Mouse (Mus musculus) retina, postnatal 7 days (tissue): ENCODE measurements at regions not wholly inside any gene's neighbourhood (a gene's known extent, or its start where the extent isn't known, plus 50 kb on each side); places are given as distances from the start of the nearest gene placed in this dataset.

Experiments
- DNase-seq: peaks from one replicate; pipeline ENCODE4 v3.0.0-alpha.2; 2012; ENCODE audit warnings: low read depth, low spot score

- no peak for DNase-seq
These were observed 194.7 kb upstream of the Rfx3 start for GRCm38 (mm10) chr19:28205691-28206090.

DNA sequence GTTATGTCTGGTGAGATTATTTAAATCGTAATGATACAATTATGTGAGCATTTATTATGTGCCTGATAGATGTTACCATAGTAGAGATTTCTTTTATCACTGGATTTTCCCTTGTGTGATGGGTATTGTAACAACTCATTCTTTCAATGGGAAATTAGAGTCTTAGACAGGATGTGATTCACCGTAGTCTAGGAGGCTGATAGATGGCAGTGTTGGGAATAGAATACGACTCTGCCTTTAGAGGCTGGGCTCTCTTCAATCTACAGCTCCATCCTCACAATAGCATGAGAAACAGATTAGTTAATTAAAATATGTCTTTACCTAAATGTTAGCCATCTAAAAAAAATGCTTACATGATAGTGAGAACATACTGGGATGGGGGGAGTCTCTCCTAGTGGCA lies 192.8 kb upstream of the Rfx3 start:
- DNase-seq: no peak

DNA sequence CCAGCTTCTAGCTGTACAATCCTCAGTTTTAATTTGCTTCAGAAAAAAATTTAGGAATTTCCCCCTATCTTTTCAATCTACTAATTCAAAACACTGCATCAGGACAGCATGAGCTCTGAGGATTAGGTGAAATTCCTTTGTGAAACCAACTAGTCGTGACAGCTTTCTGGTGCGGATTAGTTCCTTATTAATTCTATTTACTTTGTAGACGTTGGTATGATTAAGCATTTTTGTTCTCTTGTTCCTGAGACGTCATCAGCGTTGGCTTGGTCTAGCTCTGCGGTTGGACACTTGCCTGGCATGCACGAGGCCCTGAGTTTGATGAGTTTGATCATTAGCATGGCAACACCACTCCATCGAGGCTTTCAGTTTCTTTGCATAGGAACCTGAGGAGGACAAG lies 188.4 kb upstream of the Rfx3 start:
- DNase-seq: no peak

GRCm38 (mm10) chr19:28196881-28197280 lies 185.9 kb upstream of the Rfx3 start:
- DNase-seq: no peak

DNA sequence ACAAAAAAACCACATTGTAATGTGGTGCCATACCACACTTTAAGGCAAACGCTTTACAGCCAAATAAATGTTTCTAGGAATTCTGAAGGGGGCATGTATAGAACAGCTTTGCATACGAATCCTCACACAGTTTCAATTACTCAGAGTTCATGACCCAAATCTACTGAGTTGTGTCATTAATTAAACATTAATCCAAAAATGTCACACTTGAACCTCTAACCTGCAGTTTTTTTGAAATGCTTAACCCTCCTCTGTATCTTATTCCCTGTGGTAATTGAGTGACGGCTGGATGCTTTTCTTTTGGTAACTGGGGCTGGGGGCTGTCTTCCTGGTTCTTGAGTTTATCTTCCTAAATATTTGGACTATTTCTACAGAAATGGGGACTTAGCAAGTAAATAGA lies 181.3 kb upstream of the Rfx3 start:
- DNase-seq: no peak

- DNase-seq: no peak
These were observed 180.6 kb upstream of the Rfx3 start for GRCm38 (mm10) chr19:28191428-28192116.

DNA sequence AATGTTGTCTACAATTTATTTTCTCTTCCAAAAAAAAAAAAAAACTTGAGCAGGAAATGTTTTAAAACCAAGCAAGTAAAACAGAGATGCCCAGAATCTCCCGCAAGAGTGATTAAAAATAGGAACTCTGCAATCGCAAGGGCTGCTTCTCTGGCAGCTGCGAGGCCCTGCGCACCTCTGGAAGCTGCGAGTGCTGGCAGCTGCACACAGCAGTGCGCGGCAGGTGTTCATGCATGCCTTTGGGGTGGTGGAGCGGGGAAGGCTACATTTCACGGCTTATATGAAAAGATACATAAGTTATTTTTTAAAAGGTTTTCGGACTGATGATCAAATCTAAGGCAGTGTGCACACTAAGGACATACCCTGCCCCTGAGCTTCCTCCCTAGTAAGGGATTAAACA lies 179.3 kb upstream of the Rfx3 start:
- DNase-seq: no peak

DNA sequence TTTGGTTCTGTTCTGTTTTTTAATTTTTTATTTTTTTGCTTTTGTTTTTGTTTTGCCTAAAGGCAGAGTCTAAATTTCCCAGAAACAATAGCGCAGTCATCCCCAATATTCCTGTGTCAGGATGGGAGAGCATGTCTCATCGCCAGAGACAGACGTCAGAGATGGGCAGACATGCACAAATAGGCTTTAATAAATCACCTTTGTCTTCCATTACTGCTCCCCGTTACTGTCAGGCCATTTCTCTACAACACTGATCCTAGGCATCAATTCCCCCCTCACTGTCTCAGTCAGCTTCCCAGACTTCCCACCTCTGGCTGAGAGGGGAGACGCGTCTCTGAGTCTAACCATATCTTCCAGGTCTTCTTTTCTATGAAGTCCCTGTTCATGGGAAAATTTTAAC lies 177.4 kb upstream of the Rfx3 start:
- no peak for DNase-seq

DNA sequence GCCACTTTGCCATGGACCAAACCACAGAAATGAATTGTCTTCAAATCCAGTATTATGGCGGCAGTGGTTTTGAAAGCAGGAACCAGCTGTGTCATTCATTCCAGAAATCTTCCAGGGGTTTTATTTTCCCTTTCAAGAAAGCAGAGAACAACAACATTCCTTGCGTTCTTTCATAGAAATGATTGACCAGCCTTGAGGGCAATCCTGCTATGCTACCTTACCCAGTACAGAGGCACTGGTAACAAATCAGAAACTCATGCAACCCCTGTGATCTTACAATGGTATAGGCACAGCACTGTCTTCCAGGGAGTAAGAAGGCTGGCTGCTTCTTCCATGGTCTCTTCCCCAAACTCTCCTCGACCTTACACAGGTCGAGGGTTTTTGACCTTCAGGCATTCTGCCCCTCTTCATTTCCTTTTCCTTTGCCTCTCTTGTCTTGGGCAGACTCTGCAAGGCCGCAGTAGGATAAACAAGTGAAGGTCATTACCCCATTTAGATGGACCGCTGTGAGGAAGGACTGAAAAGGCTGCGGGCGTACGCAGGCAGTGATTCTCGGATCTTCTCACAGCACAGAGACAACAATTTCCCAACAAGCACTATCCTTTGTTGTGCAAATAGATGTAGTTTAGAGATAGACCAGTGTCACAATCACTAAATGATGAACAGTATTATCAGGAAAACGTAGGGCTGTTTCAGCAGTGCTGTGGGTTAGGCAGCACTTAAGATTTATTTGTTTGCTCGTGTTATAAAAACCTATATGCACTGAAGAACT lies 171.6 kb upstream of the Rfx3 start:
- DNase-seq: no peak

DNA sequence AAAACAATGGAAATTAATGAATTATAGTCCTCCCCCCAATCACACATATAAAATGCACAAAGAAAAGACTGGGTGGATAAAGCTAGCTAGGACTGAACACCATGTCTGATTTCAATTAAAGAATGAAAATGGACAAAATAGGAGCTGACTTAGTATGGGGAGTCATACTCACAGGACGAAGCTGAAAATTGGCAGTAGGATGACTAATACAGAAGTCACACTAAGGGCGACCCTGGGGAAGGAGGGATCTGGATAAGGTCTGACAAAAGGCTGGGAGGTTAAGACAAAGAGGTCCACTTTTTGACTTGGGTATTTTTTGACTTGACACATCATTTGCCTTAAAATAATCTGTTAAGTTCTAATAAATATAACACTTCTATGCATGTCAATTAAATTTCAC lies 170.2 kb upstream of the Rfx3 start:
- no peak for DNase-seq

DNA sequence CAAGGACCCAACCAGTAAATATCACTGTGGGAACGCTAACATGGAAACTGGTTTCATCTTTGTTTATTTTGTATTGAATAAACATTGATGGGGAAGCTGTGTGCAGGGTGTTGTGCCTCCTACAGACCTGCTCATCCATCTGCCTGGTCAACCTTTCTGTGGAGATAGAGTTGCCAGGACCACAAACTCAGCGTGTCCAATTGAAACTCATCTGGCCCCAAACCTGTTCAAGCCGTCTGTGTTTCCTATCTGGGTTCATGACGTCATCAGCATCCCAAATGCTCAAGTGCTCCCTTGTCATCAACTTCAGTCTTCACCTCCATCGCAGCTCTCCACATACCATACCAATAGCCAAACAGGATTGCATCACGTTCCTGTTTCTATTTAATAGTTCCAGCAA lies 167.1 kb upstream of the Rfx3 start:
- DNase-seq: no peak

DNA sequence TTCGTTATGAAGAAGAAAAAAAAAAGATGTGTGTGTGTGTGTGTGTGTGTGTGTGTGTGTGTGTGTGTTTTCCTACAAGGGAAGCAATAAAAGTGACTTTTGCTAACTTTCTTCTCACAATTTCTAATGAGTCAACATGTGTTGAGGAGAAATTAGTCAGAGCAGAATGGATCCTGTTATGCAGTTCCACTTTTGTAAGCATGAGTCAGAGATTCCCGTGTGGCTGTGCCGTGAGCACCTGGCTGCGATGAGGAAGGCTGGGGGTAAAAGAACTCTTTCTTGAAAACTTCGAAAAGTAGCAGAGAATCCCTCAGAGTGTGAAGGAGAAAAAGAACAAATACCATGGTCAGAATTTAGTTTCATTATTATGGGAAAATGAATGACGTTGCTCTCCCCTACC lies 165.9 kb upstream of the Rfx3 start:
- no peak for DNase-seq

GRCm38 (mm10) chr19:28171836-28172534 lies 161.0 kb upstream of the Rfx3 start:
- DNase-seq: no peak

GRCm38 (mm10) chr19:28167451-28168165 lies 156.6 kb upstream of the Rfx3 start:
- no peak for DNase-seq

DNA sequence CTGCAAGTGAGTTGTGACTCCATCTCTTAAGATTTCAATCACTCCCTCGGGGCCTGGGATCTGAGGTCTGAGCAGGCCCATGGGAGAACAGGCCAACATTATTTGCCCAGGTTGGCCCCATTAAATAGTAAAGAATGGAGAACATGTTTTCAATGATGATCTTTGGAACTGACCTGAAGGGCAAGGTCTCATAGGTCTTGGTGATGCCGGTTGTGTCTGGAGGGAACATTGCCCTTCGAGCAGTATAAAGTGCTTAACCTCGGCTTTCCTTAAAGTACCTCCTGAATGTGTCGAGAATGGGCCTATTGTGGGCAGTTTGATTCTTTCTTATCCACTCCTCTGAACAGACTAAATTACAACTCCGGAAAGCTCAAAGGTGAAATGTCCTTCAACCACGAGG lies 155.7 kb upstream of the Rfx3 start:
- DNase-seq: no peak

DNA sequence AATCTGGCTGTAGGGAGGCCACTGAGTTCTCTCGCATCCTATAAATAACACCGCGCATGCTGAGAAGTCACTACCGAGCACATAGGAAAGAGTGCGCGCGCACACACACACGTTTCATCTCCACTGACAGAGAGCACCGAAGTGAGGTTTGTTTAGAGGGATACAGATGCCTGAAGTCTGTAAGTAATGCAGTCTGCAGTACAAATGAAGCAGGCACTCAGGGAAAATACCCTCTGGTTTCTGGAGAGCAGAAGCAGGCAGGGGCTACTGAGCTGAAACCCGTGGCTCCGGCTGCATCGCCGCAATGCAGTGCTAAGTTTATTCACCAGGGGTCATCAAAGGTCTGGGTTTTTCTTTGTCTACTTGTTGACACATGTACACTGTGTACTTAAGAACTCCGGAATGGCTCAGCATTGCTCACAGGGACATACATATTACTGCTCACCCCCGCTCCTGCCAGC lies 155.0 kb upstream of the Rfx3 start:
- DNase-seq: peak; percentile 43

DNA sequence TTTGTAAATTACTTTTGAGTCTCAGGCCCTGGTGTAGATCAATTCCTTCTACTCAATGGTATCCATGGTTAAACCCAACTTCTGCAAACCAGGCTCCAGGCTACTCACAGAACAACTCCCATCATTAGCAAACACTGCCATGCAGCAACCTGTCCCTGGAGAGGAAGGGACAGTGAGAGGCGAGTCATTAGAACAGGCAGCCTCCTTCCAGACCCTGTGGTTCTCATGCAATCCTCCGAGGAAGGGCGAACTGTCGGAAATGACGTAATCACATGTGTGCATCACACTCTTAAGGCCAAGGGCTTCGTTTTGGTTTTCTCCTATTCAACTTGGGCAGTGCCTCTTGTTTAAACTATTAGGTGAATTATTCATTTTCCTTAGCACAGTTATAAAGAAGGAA lies 152.2 kb upstream of the Rfx3 start:
- no peak for DNase-seq

DNA sequence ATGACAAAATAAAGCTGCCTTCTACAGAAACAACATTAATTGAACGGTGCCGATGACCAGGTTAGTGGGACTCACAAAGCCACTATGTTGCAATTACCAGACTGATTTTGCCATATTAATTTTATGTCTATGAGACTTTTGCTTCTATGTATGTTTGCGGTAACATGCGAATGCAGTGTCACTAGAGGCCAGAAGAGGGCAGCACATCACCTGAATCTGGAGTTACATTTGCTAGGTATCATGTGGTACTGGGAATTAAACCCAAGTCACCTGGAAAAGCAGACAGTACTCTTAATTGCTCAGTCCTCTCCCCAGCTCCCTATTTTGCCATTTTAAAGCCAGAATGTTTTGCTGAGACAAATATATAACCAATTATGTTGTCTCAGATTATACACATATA lies 149.6 kb upstream of the Rfx3 start:
- no peak for DNase-seq

- DNase-seq: no peak
These were observed 146.2 kb upstream of the Rfx3 start for GRCm38 (mm10) chr19:28157196-28157595.

DNA sequence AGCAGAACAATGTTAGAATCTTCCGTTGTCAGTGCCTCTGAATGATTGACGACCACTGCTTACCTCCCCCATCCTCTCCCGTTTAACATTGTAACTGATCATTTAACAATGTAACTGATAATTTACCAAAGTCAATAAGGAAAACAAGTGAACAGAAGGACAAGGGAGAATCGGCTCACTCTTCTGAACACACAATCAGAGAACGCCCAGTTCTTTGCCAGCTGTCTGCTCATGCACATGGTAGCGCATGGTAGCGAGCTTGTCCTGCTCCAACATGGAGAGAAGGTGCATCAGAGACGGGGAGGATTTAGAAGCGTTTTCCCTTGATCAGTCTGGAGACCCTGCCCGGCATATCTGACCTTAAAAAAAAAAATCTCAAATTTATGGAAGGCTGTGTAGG lies 126.6 kb upstream of the Rfx3 start:
- DNase-seq: no peak

GRCm38 (mm10) chr19:28134806-28135205 lies 123.8 kb upstream of the Rfx3 start:
- no peak for DNase-seq
